Mouse (Mus musculus) neural tube, embryonic 11.5 days (tissue): Measurements from ENCODE around the gene Adgrf1. TPM values are rescaled to one million over a fixed set of nuclear protein-coding genes. Genes with fewer than 3 reads are reported as not detected.

ENCODE experiments used
- ATAC-seq: fragments of 200-750 bp; cut with Nextera tagmentation; 2 replicates; pipeline ENCODE4 v1.8.0; 2017; ENCODE audit warnings: moderate number of reproducible peaks, mild to moderate bottlenecking, moderate TSS enrichment, moderate library complexity; ENCODE audit not compliant: insufficient read depth, low FRiP score, low TSS enrichment
- DNase-seq: peaks from one replicate; pipeline ENCODE4 v3.0.0-alpha.2; 2015; ENCODE audit warnings: low spot score
- H3K27ac ChIP-seq: fragments of 300-500 bp; sonication (generic); 2 replicates; pipeline ENCODE4 v1.5.1; 2014; ENCODE audit warnings: low read depth, mild to moderate bottlenecking, low read length
- H3K27me3 ChIP-seq: fragments of 300-500 bp; sonication (generic); 2 replicates; pipeline ENCODE4 v1.6.1; 2014; ENCODE audit warnings: mild to moderate bottlenecking, low read length, mixed read lengths; ENCODE audit not compliant: control insufficient read depth, insufficient read depth
- H3K36me3 ChIP-seq: fragments of 300-500 bp; sonication (generic); 2 replicates; pipeline ENCODE4 v1.6.1; 2014; ENCODE audit warnings: mild to moderate bottlenecking, low read length, moderate library complexity, mixed read lengths; ENCODE audit not compliant: control insufficient read depth, insufficient read depth
- H3K4me1 ChIP-seq: fragments of 300-500 bp; sonication (generic); 2 replicates; pipeline ENCODE4 v1.6.1; 2014; ENCODE audit warnings: low read length, mixed read lengths; ENCODE audit not compliant: control insufficient read depth, insufficient read depth
- H3K4me2 ChIP-seq: fragments of 300-500 bp; sonication (generic); 2 replicates; pipeline ENCODE4 v1.6.1; 2014; ENCODE audit warnings: low read depth, mild to moderate bottlenecking, moderate library complexity
- H3K4me3 ChIP-seq: fragments of 300-500 bp; sonication (generic); 2 replicates; pipeline ENCODE4 v1.5.1; 2014; ENCODE audit warnings: low read depth, low read length
- H3K9ac ChIP-seq: fragments of 300-500 bp; sonication (generic); 2 replicates; pipeline ENCODE4 v1.6.1; 2014; ENCODE audit warnings: mild to moderate bottlenecking, low read length
- H3K9me3 ChIP-seq: fragments of 300-500 bp; sonication (generic); 2 replicates; pipeline ENCODE4 v1.6.1; 2016; ENCODE audit warnings: low read length; ENCODE audit not compliant: control insufficient read depth
- WGBS: fragments of 180-500 bp; shearing (Covaris S2); extraction: QIAGEN DNeasy Blood & Tissue Kit; methylation state at CpG from one replicate; pipeline ENCODE4 v1.1.7; 2014; 5-methylcytosine and 5-hydroxymethylcytosine counted together
- polyA plus RNA-seq: library from polyadenylated mRNA; unstranded; fragments of >200 nt; fragmentation: Nextera tagmentation; extraction: Ambion mirVana; gene quantifications from 2 replicates; pipeline ENCODE4 v1.2.1, GENCODE M21; 2014

Adgrf1 gene
- polyA plus RNA-seq, result not detected in 2 replicates

DNA sequence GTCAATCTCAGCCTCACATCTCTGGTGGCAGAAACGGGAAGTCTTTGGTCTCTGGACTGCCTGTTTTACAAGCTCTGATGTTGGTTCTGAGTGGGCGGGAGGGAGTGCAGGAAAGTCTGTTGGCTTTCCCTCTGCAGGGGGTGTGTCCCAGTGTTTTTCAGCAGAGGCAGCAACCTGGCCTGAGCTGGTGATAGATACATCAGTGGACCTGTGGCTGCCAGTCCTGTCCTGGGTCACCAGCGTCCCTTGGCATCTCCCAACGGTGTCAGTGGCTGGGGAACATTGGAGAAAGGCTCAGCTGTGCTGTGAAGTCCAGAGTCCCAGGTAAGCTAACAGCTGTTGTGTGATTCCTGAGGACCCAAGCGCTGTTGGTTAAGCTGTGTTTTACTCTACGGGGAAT, at the start of gene Adgrf1:
Gene Adgrf1, plus strand, starts transcription at position 169 of the 400 bp plus-strand sequence.
- no peaks in the 10 kb centered on the region for H3K36me3 ChIP-seq
- H3K4me3 ChIP-seq, result no peak within 1 kb of the TSS
- H3K9me3 ChIP-seq, result no peaks in the 10 kb centered on the region
- H3K27me3 ChIP-seq, result no peaks in the 10 kb centered on the region
- no peak within 1 kb of the TSS for H3K4me2 ChIP-seq
- no peaks in the 10 kb centered on the region for H3K4me1 ChIP-seq
- DNase-seq (no peak), ATAC-seq (no peak)
- no peak within 1 kb of the TSS for H3K9ac ChIP-seq
- no peak within 1 kb of the TSS for H3K27ac ChIP-seq
- 71% methylated on average over 6 of the region's 6 CpGs for WGBS

GRCm38 (mm10) chr17:43226101-43226500, 44.0 kb upstream of the Adgrf1 start:
- Histone ChIP-seq H3K27me3 (no peaks in the 10 kb centered on the region), H3K27ac (no peak overlapping the region), H3K4me3 (no peak overlapping the region), H3K36me3 (no peaks in the 10 kb centered on the region), H3K4me1 (0 out of 2 replicates have a peak, but pooled peaks cover 3% of the 10 kb centered on the region), H3K4me2 (no peak overlapping the region), H3K9me3 (no peaks in the 10 kb centered on the region), H3K9ac (no peak overlapping the region)
- ATAC-seq, result no peak
- WGBS, result 92% methylated on average over 6 of the region's 6 CpGs
- no peak for DNase-seq

- Histone ChIP-seq H3K4me2 (0 out of 2 replicates have a peak overlapping the region, but pooled peaks have one; percentile 20), H3K27me3 (no peaks in the 10 kb centered on the region), H3K4me1 (0 out of 2 replicates have a peak, but pooled peaks cover 3% of the 10 kb centered on the region), H3K9ac (no peak overlapping the region), H3K27ac (no peak overlapping the region), H3K36me3 (no peaks in the 10 kb centered on the region), H3K9me3 (no peaks in the 10 kb centered on the region), H3K4me3 (0 out of 2 replicates have a peak overlapping the region, but pooled peaks have one; percentile 10)
- peak; percentile 70 for ATAC-seq
- peak; percentile 76 for DNase-seq
- WGBS, result 48% methylated on average over 12 of the region's 12 CpGs
Measured at GRCm38 (mm10) chr17:43229621-43230513, 40.3 kb upstream of the Adgrf1 start.

DNA sequence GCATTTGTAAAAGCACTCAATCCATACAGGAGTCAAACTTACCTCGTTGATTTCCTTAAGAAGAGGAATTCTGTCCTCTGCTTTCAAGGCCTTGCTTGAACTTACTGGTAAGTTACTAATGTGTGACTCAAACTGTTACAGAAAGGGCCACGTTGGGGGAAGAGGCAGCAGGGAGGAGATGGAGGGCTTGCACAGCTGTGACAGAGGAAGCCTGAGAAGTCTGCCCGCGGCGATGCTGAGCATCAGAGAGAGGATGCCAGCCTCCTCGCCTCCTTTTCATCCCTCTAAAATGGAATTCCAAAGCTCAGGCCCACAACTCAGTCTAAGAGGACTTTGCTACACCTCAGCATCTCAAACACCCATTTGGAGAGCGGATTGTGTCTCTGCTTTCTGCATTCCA, 39.3 kb upstream of the Adgrf1 start:
- no peak for DNase-seq
- 0 out of 2 replicates have a peak, but pooled peaks cover 3% of the 10 kb centered on the region for H3K4me1 ChIP-seq
- H3K36me3 ChIP-seq, result no peaks in the 10 kb centered on the region
- H3K27ac ChIP-seq, result no peak overlapping the region
- no peaks in the 10 kb centered on the region for H3K27me3 ChIP-seq
- ATAC-seq, result no peak
- WGBS, result 86% methylated on average over 7 of the region's 7 CpGs
- no peak overlapping the region for H3K4me2 ChIP-seq
- no peak overlapping the region for H3K4me3 ChIP-seq
- no peaks in the 10 kb centered on the region for H3K9me3 ChIP-seq
- H3K9ac ChIP-seq, result no peak overlapping the region

- Histone ChIP-seq H3K9me3 (no peaks in the 10 kb centered on the region), H3K4me1 (0 out of 2 replicates have a peak, but pooled peaks cover 3% of the 10 kb centered on the region), H3K9ac (no peak overlapping the region), H3K27me3 (no peaks in the 10 kb centered on the region), H3K4me3 (no peak overlapping the region), H3K4me2 (no peak overlapping the region), H3K27ac (no peak overlapping the region), H3K36me3 (no peaks in the 10 kb centered on the region)
- WGBS, result 68% methylated on average over 6 of the region's 6 CpGs
- ATAC-seq (no peak), DNase-seq (no peak)
Measured at GRCm38 (mm10) chr17:43232769-43233168, 37.4 kb upstream of the Adgrf1 start.

DNA sequence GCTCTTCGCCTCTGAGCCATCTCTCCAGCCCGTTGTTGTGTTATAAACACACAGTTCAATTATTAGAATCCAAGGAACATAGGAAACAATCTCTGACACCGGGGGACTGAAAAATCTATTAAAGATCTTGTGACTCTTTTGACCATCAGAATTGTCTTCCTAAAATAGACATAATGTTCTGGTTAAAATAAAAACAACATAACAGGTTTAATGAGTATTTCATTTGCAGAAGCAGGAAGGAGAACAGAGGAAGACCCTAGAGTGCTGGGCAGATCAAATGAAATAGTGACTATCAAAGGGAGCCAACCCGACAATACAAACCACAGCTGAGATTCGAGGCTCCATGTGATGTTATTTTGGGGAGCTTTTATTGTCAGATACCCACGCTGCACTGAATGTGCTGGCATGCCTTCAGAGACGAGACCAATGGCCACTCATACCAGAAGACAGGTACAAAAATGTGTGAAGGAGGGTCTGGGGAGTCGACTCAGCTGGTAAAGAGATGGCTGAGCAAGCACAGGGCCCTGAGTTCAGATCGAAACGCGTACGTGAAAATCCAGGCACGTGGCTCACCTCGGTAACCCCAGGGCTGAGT, 33.4 kb upstream of the Adgrf1 start:
- no peaks in the 10 kb centered on the region for H3K4me1 ChIP-seq
- 86% methylated on average over 14 of the region's 14 CpGs for WGBS
- no peak for DNase-seq
- no peak overlapping the region for H3K4me3 ChIP-seq
- H3K27me3 ChIP-seq, result no peaks in the 10 kb centered on the region
- ATAC-seq, result no peak
- no peak overlapping the region for H3K4me2 ChIP-seq
- no peak overlapping the region for H3K27ac ChIP-seq
- no peak overlapping the region for H3K9ac ChIP-seq
- H3K9me3 ChIP-seq, result no peaks in the 10 kb centered on the region
- H3K36me3 ChIP-seq, result no peaks in the 10 kb centered on the region

DNA sequence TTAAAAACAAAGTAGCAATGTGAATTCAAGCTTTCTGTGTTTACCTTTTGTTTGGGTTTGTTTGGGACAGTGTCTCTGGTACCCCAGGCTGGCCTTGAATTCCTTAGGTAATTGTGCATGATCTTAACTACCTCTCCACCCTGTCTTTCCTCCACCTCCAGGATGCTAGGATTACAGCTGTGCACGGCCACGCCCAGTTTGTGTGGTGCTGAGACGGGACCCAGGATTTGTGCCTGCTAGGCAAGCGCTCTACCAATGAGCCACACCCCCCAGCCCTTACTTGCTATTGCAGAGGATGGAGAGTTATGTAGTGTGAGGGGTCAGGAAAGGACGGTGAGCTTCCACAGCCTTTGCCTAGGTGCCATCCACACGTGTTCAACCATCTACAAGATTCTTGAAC, 31.1 kb upstream of the Adgrf1 start:
- H3K36me3 ChIP-seq, result no peaks in the 10 kb centered on the region
- 79% methylated on average over 6 of the region's 6 CpGs for WGBS

GRCm38 (mm10) chr17:43241134-43241533, 29.0 kb upstream of the Adgrf1 start:
- Histone ChIP-seq H3K9ac (no peak overlapping the region), H3K4me2 (no peak overlapping the region), H3K4me3 (no peak overlapping the region), H3K4me1 (no peaks in the 10 kb centered on the region), H3K36me3 (no peaks in the 10 kb centered on the region), H3K27me3 (no peaks in the 10 kb centered on the region), H3K9me3 (no peaks in the 10 kb centered on the region), H3K27ac (no peak overlapping the region)
- no peak for ATAC-seq
- DNase-seq, result peak; percentile 17
- 66% methylated on average over 10 of the region's 10 CpGs for WGBS

More for the DNA sequence above, 31.1 kb upstream of the Adgrf1 start:
- Histone ChIP-seq H3K27ac (no peak overlapping the region), H3K9me3 (no peaks in the 10 kb centered on the region), H3K4me3 (no peak overlapping the region), H3K4me2 (no peak overlapping the region), H3K27me3 (no peaks in the 10 kb centered on the region), H3K9ac (no peak overlapping the region), H3K4me1 (no peaks in the 10 kb centered on the region)
- no peak for ATAC-seq
- no peak for DNase-seq
